In genomic region chr4:123584084-123584719, GRCm38 (mm10) we compare ENCODE assay signal across 8 mouse cellular contexts.
DNase-seq lines count a peak whose midpoint lies in the region; ATAC-seq lines count a peak whose summit lies in the region.

No protein-coding gene starts in this region.

- H3K4me1 ChIP-seq in hindbrain, embryonic 10.5 days (replicated peaks): peaks cover 13% of the 10 kb centered on the region
- H3K4me1 ChIP-seq in hindbrain, embryonic 11.5 days (replicated peaks; ENCODE audit: control insufficient read depth, insufficient read depth, low read length): no peaks in the 10 kb centered on the region
- H3K4me1 ChIP-seq in heart, embryonic 11.5 days (ENCODE audit: control insufficient read depth, insufficient read depth, low read length): peaks cover 14% of the 10 kb centered on the region
- H3K4me1 ChIP-seq in liver, embryonic 15.5 days (replicated peaks): peaks cover 21% of the 10 kb centered on the region
- H3K4me1 ChIP-seq in stomach, embryonic 16.5 days (ENCODE audit: control insufficient read depth, insufficient read depth, low read length): peaks cover 20% of the 10 kb centered on the region

- ATAC-seq in hindbrain, embryonic 11.5 days (ENCODE audit: low FRiP score): no peak
- ATAC-seq in heart, embryonic 11.5 days (replicated peaks; ENCODE audit: insufficient number of reproducible peaks, low FRiP score, low TSS enrichment): 0 out of 2 replicates have a peak, but pooled peaks have one; percentile 35
- peak; percentile 69 for ATAC-seq in liver, embryonic 15.5 days (ENCODE audit: insufficient read depth)
- no peak; the same call in 1 of the 2 replicates for ATAC-seq in stomach, embryonic 16.5 days (ENCODE audit: insufficient read depth, low FRiP score)

- no peak overlapping the region for H3K4me2 ChIP-seq in hindbrain, embryonic 11.5 days (replicated peaks; ENCODE audit: low read depth, low read length)
- peak overlapping the region; percentile 24 for H3K4me2 ChIP-seq in heart, embryonic 11.5 days
- no peak overlapping the region for H3K4me2 ChIP-seq in liver, embryonic 15.5 days
- H3K4me2 ChIP-seq in stomach, embryonic 16.5 days (ENCODE audit: low read depth, low read length): no peak overlapping the region

- 36% methylated on average over 8 of the region's 8 CpGs for WGBS in hindbrain, embryonic 10.5 days
- 34% methylated on average over 8 of the region's 8 CpGs for WGBS in hindbrain, embryonic 11.5 days
- WGBS in heart, embryonic 11.5 days (ENCODE audit: insufficient replicate concordance): 16% methylated on average over 8 of the region's 8 CpGs
- WGBS in liver, embryonic 15.5 days (ENCODE audit: insufficient replicate concordance): 23% methylated on average over 8 of the region's 8 CpGs
- 39% methylated on average over 8 of the region's 8 CpGs for WGBS in stomach, embryonic 16.5 days

- no peaks in the 10 kb centered on the region for H3K36me3 ChIP-seq in hindbrain, embryonic 10.5 days
- no peaks in the 10 kb centered on the region for H3K36me3 ChIP-seq in hindbrain, embryonic 11.5 days (ENCODE audit: control insufficient read depth, insufficient read depth, low read length)
- H3K36me3 ChIP-seq in heart, embryonic 11.5 days (ENCODE audit: control insufficient read depth, insufficient read depth, low read length): no peaks in the 10 kb centered on the region
- no peaks in the 10 kb centered on the region for H3K36me3 ChIP-seq in liver, embryonic 15.5 days (replicated peaks)
- H3K36me3 ChIP-seq in stomach, embryonic 16.5 days (ENCODE audit: control insufficient read depth, insufficient read depth, low read length): no peaks in the 10 kb centered on the region

- no peak overlapping the region for H3K4me3 ChIP-seq in hindbrain, embryonic 10.5 days
- no peak overlapping the region for H3K4me3 ChIP-seq in hindbrain, embryonic 11.5 days (ENCODE audit: low read depth, low read length)
- H3K4me3 ChIP-seq in heart, embryonic 11.5 days (ENCODE audit: low read depth, low read length): no peak overlapping the region
- H3K4me3 ChIP-seq in liver, embryonic 15.5 days (replicated peaks): no peak overlapping the region
- H3K4me3 ChIP-seq in stomach, embryonic 16.5 days (replicated peaks; ENCODE audit: low read length): no peak overlapping the region

- DNase-seq in hindbrain, embryonic 10.5 days (ENCODE audit: low spot score): no peak
- DNase-seq in hindbrain, embryonic 11.5 days (ENCODE audit: low spot score): no peak
- peak; percentile 84 for DNase-seq in NIH3T3 (ENCODE audit: low read depth)
- DNase-seq in frontal cortex, postnatal 14 days (ENCODE audit: low spot score in 2 of 2): no peak
- no peak for DNase-seq in layer of hippocampus, adult 9-10 months (ENCODE audit: low spot score)

- H3K9me3 ChIP-seq in hindbrain, embryonic 10.5 days: no peaks in the 10 kb centered on the region
- no peaks in the 10 kb centered on the region for H3K9me3 ChIP-seq in hindbrain, embryonic 11.5 days (ENCODE audit: control insufficient read depth, low read length)
- H3K9me3 ChIP-seq in heart, embryonic 11.5 days (replicated peaks; ENCODE audit: control insufficient read depth, low read length): no peaks in the 10 kb centered on the region
- H3K9me3 ChIP-seq in liver, embryonic 15.5 days (replicated peaks): no peaks in the 10 kb centered on the region
- H3K9me3 ChIP-seq in stomach, embryonic 16.5 days (replicated peaks; ENCODE audit: control insufficient read depth, low read length): no peaks in the 10 kb centered on the region

- peak overlapping the region; percentile 41; the same call in 1 of the 2 replicates for H3K27ac ChIP-seq in hindbrain, embryonic 10.5 days
- no peak overlapping the region for H3K27ac ChIP-seq in hindbrain, embryonic 11.5 days (ENCODE audit: low read depth, low read length)
- no peak overlapping the region for H3K27ac ChIP-seq in heart, embryonic 11.5 days (ENCODE audit: low read depth, low read length)
- H3K27ac ChIP-seq in liver, embryonic 15.5 days (replicated peaks): no peak overlapping the region
- H3K27ac ChIP-seq in stomach, embryonic 16.5 days (ENCODE audit: low read length): peak overlapping the region; percentile 27; the same call in 1 of the 2 replicates

- H3K27me3 ChIP-seq in hindbrain, embryonic 10.5 days (ENCODE audit: insufficient read depth, poor library complexity, severe bottlenecking): no peaks in the 10 kb centered on the region
- no peaks in the 10 kb centered on the region for H3K27me3 ChIP-seq in hindbrain, embryonic 11.5 days (ENCODE audit: control insufficient read depth, insufficient read depth, low read length)
- no peaks in the 10 kb centered on the region for H3K27me3 ChIP-seq in heart, embryonic 11.5 days (ENCODE audit: control insufficient read depth, insufficient read depth, low read length)
- H3K27me3 ChIP-seq in liver, embryonic 15.5 days: no peaks in the 10 kb centered on the region
- H3K27me3 ChIP-seq in stomach, embryonic 16.5 days (ENCODE audit: control insufficient read depth, insufficient read depth, low read length): no peaks in the 10 kb centered on the region

- H3K9ac ChIP-seq in hindbrain, embryonic 11.5 days (ENCODE audit: low read depth, low read length): no peak overlapping the region
- peak overlapping the region; percentile 56 for H3K9ac ChIP-seq in heart, embryonic 11.5 days (ENCODE audit: low read depth, low read length)
- no peak overlapping the region for H3K9ac ChIP-seq in liver, embryonic 15.5 days
- no peak overlapping the region for H3K9ac ChIP-seq in stomach, embryonic 16.5 days (ENCODE audit: low read length)

Comparison
In these comparisons a context has a peak if more than half of its experiments do, and no peak if none do; other contexts are left out.
1. H3K27ac ChIP-seq: peak in hindbrain, embryonic 10.5 days (single experiment) and stomach, embryonic 16.5 days (single experiment); none in hindbrain, embryonic 11.5 days (single experiment), heart, embryonic 11.5 days (single experiment) and liver, embryonic 15.5 days (single experiment).
2. ATAC-seq: peak in heart, embryonic 11.5 days (single experiment) and liver, embryonic 15.5 days (single experiment); none in hindbrain, embryonic 11.5 days (single experiment) and stomach, embryonic 16.5 days (single experiment).